Mouse (Mus musculus): Measurements from ENCODE around the gene Nxt2. TPM values are rescaled to one million over a fixed set of nuclear protein-coding genes. Genes with fewer than 3 reads are reported as not detected.
"Not testable (repeated sequence)": the region's sequence is repeated elsewhere in the genome, so short reads cannot be mapped to it uniquely, and the experiment has no call there.

The Nxt2 gene
- polyA plus RNA-seq, 1 experiment, result 7.6 TPM

DNA sequence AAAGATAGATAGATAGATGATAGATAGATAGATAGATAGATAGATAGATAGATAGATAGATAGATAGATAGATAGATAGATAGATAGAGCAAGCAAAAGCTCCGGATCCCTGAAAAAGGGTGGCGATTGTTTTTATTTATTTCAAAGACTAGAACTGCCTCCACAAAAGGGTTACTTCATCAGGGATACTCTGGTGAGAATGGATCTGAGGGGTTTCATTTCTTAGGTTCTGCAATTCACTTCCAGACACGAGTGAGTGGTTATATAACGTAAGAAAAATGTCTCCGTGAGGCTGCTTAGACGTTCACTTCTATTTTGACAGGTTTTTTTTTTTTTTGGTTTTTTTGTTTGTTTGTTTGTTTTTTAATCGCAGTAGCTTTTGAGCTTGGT, 2.2 kb downstream of the Nxt2 start:
- DNase-seq (ENCODE audit: low read depth), result no peak
- no peak for TF ChIP-seq CTCF (IDR thresholded peaks at IDR 0.05; ENCODE audit: borderline replicate concordance, extremely low read depth, insufficient read depth, insufficient read length)
- no peak for TF ChIP-seq POLR2A (IDR thresholded peaks at IDR 0.05; ENCODE audit: borderline replicate concordance, extremely low read depth, insufficient read depth, insufficient read length, poor library complexity, severe bottlenecking)

DNA sequence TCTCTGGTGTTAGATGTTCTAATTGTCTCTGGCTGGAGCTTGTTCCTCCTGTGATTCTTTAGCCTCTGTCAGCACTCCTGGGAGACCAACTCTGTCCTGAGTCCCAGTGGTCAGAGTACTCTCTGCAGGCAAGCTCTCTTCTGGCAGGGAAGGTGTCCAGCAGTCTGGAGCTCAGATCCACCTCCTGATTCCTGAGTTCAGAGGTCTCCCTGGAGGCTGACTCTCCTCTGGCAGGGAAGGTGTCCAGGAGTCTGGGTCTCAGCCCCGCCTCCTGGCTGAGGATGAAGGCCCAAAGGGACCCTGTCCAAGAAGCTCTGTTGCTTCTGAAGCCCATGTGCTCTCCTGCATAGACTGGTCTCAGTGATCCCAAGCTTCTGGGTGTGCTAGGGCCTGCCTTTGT, 9.6 kb downstream of the Nxt2 start:
- DNase-seq (ENCODE audit: low read depth), result not testable (repeated sequence)

DNA sequence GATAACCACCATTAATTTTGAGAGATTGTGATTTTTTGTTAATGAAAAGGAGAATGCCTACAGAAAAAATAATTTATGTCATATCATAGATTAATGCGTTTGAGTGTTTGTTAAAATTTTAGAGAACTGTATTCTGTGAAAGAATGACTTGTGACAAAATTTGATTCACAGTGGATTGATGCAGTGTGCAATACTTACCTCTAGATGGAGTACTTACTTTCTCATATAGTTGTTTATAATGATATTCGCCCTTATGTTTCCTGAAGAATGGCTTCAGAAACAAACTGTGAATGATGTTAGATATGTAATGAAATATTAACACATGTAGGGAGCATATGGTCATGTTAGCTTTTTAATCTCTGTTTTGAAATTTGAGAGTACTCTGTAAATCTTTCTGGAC, 10.5 kb downstream of the Nxt2 start:
- TF ChIP-seq CTCF (IDR thresholded peaks at IDR 0.05; ENCODE audit: borderline replicate concordance, extremely low read depth, insufficient read depth, insufficient read length), result no peak
- no peak for TF ChIP-seq POLR2A (IDR thresholded peaks at IDR 0.05; ENCODE audit: borderline replicate concordance, extremely low read depth, insufficient read depth, insufficient read length, poor library complexity, severe bottlenecking)
- peak; percentile 14 for DNase-seq (ENCODE audit: low read depth)

DNA sequence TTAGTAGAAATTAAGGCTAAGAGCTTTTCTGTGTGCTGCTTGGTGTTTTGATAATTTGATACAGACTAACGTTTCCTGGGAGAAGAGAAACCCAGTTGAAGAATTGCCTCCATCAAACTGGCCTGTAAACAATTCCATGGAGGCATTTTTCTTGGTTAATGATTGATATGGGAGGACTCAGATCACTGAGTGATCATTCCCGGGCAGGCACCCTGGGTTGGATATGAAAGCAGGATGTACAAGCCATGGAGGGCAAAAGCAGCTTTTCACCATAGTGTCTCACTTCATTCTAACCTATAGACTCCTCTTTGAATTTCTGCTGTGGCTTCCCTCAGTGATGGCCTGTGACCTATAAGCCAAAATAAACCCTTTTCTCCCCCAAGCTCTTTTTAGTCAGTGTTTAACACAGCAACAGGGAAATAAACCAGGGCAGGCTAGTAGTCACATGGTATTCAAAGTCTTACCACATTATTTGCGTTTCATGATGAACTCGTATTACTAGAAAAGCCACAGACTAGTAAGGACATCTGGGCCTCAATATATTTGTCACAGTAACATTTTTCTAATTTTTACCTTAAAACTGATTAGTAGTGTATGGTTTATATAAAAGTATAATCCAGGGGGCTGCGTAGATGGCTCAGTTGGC, 19.2 kb downstream of the Nxt2 start:
- no peak for DNase-seq (ENCODE audit: low read depth)
- TF ChIP-seq POLR2A (IDR thresholded peaks at IDR 0.05; ENCODE audit: borderline replicate concordance, extremely low read depth, insufficient read depth, insufficient read length, poor library complexity, severe bottlenecking), result no peak
- no peak for TF ChIP-seq CTCF (IDR thresholded peaks at IDR 0.05; ENCODE audit: borderline replicate concordance, extremely low read depth, insufficient read depth, insufficient read length)

DNA sequence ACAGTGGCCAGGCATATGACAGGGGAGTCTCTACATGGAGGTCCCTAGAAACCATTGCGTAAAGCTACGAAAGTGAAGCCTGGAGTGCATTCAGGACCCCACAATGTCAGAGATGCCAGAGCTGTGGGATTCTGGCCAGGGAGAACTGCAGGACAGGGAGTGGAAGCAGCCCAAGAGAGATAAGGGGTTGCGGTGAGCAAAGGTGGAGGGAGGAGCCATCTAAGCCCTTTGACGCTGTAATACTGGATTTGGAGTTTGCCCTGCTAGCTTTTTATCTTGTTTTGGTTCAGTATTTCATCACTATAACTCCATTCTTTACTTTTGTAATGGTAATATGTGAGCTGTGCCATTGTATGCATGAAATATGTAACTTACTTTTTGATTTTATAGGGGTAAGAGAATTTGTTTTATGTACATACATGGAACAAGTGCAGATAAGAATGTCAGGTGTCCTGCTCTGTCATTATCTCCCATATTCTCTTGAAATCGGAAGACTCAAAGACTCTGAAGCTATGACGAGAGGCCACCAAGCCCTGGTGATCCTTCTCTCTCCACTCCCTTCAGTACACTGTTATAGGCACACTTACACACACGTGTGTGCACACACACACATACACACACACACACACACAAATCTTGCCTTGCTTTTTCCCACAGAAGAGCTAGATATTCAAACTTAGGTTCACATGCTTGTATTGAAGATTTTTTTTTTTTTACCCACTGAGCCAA, 23.6 kb downstream of the Nxt2 start:
- no peak for TF ChIP-seq CTCF (IDR thresholded peaks at IDR 0.05; ENCODE audit: borderline replicate concordance, extremely low read depth, insufficient read depth, insufficient read length)
- no peak for TF ChIP-seq POLR2A (IDR thresholded peaks at IDR 0.05; ENCODE audit: borderline replicate concordance, extremely low read depth, insufficient read depth, insufficient read length, poor library complexity, severe bottlenecking)
- DNase-seq (ENCODE audit: low read depth), result no peak

DNA sequence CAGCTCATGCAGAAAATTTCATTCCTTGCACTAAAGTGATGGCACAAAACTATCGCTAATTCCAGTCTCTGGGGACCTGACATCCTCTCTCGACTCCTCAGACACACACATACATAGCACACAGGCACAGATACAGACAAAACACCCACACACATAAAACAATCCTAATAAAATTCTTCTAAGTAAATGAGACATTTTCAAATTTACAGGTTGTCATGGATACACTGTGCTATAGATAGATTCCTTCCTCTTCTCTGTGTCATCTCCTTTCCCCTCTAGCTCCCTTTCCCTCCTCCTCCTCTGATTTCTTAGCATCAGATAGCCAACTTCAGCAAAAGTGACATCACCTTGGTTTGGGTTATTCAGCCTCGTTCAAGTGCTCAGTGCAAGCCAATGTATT, 49.5 kb downstream of the Nxt2 start:
- no peak for TF ChIP-seq POLR2A (IDR thresholded peaks at IDR 0.05; ENCODE audit: borderline replicate concordance, extremely low read depth, insufficient read depth, insufficient read length, poor library complexity, severe bottlenecking)
- TF ChIP-seq CTCF (IDR thresholded peaks at IDR 0.05; ENCODE audit: borderline replicate concordance, extremely low read depth, insufficient read depth, insufficient read length), result no peak
- DNase-seq (ENCODE audit: low read depth), result no peak

DNA sequence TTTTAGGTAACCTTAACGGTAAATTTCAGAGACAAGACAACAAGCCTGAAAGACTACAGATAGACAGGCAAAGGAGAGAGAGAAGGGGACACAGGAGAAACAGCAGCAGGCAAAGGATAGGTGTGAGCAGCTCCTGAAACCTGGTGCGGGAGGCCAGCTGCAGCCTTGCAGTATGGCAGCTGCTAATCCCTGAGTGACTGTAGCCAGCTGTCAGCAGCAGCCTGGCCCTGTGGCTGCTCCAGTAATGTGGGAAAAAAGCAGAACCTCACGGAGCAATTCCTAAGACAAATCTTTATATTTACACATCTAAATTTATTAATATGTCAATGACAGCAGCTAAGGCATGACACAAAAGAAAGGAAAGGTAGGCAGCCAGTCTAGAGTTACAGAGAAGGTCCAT, 50.0 kb downstream of the Nxt2 start:
- TF ChIP-seq CTCF (IDR thresholded peaks at IDR 0.05; ENCODE audit: borderline replicate concordance, extremely low read depth, insufficient read depth, insufficient read length) (no peak), POLR2A (IDR thresholded peaks at IDR 0.05; ENCODE audit: borderline replicate concordance, extremely low read depth, insufficient read depth, insufficient read length, poor library complexity, severe bottlenecking) (no peak)
- DNase-seq (ENCODE audit: low read depth), result no peak

DNA sequence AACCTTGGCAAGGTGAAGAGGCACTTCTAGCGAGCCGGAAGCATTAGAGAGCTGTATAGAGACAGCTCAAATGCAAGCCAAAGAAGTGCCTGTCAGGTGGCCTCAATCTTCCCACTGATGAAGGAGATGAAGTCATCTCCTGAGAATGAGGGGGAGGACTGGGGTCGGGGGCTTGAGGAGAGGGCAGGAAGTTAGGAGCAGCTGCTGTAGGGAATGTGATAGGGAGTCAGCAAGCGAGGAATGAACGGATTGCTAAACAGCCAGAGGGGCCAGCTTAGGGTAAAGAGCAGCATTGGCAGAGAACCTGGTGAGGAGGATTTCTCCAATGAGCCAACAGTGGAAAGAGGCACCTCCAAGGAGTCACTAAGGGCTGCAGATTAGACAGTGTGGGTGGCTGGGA, 59.3 kb downstream of the Nxt2 start:
- no peak for DNase-seq (ENCODE audit: low read depth)
- TF ChIP-seq POLR2A (IDR thresholded peaks at IDR 0.05; ENCODE audit: borderline replicate concordance, extremely low read depth, insufficient read depth, insufficient read length, poor library complexity, severe bottlenecking) (no peak), CTCF (IDR thresholded peaks at IDR 0.05; ENCODE audit: borderline replicate concordance, extremely low read depth, insufficient read depth, insufficient read length) (no peak)

Other genes starting within 250 kb of the Nxt2 start
- 0.08 and 0.15 TPM in 2 replicates for gene Gucy2f, start 29.8 kb upstream of the Nxt2 start, polyA plus RNA-seq (2012; rRNA removed)
- 31.3 and 34.0 TPM in 2 replicates for gene Kcne1l, start 79.5 kb downstream of the Nxt2 start, polyA plus RNA-seq (2012; rRNA removed)
- 6.0 and 9.5 TPM in 2 replicates for gene Acsl4, start 163.8 kb downstream of the Nxt2 start, polyA plus RNA-seq (2012; rRNA removed)